Mouse (Mus musculus): ENCODE data around the gene Adgrf3.

GRCm38 (mm10) chr5:30172115-30172514 is 33.4 kb downstream of the Adgrf3 start:
- TF ChIP-seq CTCF (IDR thresholded peaks at IDR 0.05; ENCODE audit: borderline replicate concordance, extremely low read depth, insufficient read depth, insufficient read length) (no peak), POLR2A (IDR thresholded peaks at IDR 0.05; ENCODE audit: borderline replicate concordance, extremely low read depth, insufficient read depth, insufficient read length, poor library complexity, severe bottlenecking) (no peak)

All from brain, embryonic 14.5 days (tissue).